Mouse (Mus musculus) thymus, postnatal 10 days (tissue): ENCODE measurements at regions not wholly inside any gene's neighbourhood (a gene's known extent, or its start where the extent isn't known, plus 50 kb on each side); places are given as distances from the start of the nearest gene placed in this dataset.

Experiments used
- DNase-seq, 2 experiments: peaks; one replicate each; pipeline ENCODE4 v3.0.0; 2021; ENCODE audit warnings: low spot score in 2 of 2

DNA sequence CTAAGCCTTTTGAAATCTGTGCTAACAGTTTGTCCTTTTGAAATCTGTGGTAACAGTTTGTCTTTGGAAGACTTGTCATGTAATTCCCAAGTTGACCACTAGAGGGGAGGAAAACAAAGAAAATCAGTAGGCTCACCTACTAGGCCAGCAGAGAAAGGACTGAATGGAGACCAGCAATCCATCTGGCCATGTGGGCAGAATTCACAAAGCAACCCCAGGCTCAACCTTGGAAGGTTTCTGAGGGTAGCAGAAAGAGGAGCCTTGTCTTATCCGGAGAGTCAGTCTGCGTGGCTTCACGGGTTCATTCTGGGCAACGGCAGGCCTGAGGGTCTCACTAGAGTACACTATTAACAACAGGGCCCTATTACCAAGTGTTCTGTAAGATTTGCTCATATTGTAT lies 319.2 kb upstream of the Sphkap start:
- peak in 1 of 2 experiments; percentile 15 for DNase-seq

DNA sequence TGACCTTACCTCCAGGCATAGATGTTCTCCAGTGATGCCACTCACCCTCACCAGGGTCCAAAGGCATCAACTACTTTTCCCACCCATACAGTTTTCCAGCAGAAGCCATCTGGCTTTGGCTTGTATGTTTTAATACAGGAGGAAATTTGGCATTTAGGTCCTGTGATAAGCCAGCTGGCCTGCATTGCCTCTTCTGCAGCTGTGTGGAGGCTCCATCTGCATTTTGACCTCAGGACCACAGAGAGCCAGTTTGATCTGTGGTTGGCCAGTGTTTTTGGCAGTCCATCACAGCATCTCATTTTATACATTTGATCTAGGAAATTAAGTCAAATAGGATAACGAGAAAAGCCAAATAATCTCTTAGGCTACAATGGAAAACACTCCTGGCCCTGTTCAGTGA lies 315.1 kb upstream of the Sphkap start:
- DNase-seq: no peak

DNA sequence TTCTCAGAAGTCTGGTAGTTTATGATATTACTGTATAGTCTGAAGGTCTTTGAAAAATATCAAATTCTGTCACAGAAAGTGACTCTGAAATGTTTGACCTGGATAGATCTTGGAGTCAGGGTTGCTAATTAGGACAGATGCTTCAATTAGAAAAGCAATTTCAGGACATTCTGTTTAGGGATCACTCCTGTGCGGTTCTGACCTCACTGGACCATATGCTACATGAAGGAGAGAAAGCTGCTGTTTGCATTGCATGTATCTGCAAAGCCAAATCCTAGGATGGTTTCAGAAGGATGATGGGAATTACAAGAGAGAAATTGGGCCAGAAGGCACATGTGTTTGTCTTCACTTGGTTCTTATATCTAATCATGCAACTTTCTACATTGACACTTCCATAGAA lies 312.2 kb upstream of the Sphkap start:
- no peak for DNase-seq

DNA sequence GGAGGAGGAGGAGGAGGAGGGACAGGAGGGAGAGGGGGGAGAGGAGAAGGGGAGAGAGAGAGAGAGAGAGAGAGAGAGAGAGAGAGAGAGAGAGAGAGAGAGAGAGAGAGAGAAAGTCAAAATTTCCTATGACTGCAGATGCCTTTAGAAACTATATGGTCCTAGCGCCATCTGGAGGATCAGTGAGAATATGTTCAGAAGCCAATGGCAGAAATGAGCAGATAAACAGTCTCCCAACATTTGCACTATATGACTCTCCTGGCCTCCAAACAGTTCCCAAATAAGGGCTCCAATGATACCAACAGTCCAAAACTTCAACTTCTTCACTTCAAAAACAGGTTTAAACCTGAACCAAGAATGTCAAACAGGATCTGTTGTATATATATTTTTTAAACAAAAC lies 309.1 kb upstream of the Sphkap start:
- no peak for DNase-seq

DNA sequence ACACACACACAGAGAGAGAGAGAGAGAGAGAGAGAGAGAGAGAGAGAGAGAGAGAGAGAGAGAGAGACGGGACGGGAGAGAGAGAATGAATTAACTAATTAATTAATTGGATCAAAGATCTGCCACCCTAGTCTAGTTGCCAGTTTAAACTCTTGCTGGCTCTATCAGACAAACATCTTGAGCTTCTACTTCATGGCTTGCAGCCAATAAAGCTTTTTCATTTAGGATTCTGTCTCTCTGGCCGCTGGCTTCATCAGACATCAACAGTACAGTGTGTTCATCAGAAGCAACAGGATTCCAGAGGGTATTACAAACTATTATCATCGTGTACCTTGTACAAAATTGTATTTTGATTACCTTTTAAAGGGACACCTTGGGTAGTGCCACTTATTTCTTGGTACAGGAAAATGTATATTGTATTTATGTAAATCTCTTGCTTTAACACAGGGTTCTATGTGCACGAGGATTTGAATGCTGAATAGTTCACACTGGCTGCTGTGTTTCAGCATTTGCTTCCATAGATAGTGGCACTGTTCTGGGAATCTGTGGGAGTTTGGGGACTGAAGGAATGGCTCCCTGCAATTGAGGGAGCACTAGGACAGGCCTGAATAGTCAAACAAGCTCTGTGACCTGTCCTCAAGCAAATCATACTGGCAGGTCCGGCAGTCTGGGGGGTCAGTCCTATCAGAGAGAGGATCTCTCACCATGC lies 293.9 kb upstream of the Sphkap start:
- DNase-seq: no peak

DNA sequence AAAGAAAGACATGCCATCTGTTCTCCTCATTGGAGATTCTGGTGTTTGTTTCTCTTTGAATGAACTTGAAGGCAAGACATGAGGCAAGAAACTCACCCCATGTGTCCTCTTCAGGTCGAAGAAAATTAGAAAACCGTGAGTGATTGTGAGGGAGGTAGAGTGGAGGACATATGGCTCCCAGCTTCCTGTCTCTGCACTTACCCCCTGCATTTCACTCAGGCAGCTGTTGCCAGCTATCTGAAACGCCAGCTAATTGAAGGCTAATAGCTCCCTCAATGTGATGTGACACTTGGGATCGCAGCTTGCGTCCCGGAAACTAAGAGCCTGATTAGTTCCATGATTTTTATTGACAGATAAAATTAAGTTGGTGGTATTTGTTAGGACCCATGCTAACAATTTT lies 289.4 kb upstream of the Sphkap start:
- no peak for DNase-seq

DNA sequence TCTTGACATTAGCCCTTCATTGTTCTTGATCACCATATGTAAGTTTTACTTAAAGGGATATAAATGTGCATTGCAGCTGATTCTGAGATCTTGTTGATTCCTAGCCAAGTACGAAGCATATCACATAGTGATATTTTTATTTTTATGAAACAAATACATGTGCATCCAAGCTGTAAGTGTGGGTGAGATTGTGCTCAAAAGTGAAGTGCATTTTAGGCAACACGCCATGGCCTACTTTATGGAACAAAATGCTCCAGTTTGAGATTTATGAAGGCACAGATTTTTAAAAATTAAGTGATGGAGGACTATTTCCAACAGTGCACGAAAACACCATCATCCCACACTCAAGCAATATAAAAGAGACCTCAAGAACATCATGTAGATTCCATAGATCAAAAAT lies 277.2 kb upstream of the Sphkap start:
- no peak for DNase-seq

DNA sequence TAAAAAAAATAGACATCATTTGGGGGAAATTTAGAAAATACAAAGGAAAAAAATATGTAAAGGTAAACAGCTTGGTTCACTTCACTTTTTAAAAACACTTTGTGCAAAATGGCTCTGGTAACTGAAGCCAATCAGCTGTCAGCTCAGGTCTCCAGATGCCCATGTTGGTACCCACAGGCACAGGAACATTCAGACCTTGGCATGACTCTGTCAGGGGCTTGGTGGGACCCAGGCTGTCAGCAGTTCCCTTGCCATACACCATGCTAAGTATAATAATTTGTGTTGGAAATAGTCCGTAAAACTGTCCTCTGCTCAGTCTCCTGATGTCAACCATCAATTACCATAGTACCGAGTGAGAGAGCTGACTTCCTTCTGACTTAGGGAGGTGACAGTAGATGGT lies 257.3 kb upstream of the Sphkap start:
- no peak for DNase-seq

DNA sequence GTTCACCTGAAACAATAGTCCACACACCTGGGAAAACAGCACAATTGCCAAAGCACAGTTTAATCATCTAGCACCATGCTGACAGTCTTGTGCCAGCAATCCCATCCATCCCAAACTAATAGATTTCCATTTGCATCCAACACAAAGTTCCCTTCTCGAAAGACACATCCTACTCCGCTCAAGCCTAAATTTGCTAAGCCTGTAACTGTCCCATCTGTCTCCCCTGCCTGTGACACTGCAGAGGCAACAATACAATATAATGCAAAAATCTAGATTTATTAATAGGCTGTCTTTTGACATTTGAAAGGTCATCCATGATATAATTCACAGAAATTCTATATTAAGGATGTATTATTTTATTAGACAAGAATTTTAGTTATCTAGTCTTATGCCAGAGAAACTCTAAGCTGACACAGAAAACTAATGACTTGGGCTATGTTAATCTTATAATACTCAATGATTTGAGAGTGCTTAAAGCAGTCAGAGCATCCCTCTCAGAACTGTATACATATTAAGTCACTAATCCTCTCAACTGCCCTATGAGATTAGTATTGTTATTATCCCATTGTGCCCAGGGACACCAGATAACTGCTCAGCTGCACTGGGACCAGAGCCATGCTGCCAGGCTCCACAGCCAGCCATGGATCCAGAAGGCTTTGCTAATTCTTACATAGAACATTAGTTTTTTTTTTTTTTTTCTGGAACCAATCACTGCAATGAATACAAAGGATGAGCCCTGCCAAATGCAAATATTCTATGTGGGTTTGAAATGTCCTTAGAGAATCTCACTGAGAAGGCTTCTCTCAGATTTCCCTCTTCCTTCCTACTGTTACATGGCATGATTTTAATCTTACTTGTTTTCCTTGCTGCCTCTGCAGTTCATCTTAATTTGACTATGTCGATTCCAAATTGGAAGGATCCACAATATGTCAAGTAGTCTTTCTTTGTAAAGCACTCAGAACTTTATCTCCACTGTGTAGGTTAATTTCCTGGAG lies 254.1 kb upstream of the Sphkap start:
- no peak for DNase-seq

DNA sequence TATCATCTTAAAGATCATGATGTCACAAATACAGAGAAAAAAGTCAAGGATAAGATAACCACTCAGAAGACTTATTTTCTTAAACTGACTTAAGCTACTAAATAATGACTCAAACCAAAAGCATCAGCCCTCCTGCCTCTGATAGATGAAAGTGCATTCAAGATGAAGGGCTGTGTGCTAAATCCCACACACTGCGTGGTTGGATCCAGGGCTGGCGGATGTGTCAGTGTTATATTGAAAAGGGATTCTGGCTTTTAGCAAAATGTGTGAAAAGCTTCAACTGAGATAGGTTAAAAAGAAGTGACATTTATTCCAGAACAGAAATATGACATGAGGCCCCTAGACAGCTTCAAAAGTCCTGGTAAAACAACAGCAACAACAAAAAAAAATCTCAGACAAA lies 245.7 kb upstream of the Sphkap start:
- DNase-seq: no peak

DNA sequence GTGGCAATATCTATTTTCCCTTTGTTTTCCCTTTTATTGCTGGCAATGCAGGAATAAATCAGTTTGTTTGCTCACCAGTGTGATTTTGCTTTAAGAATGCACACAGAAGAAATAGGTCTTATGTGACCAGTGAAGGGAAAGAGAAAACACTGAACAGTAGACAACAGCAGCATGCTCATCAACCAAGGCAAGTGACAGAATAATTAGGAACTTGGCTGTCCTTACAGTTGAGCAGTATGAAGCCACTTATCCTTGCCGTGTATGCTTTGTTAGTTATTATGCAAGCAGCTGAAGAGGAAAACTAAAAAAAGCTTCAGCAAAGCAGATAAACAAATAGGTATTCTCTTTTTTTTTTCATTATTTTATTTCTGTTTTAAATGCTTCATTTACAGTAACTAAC lies 237.6 kb upstream of the Sphkap start:
- no peak for DNase-seq

DNA sequence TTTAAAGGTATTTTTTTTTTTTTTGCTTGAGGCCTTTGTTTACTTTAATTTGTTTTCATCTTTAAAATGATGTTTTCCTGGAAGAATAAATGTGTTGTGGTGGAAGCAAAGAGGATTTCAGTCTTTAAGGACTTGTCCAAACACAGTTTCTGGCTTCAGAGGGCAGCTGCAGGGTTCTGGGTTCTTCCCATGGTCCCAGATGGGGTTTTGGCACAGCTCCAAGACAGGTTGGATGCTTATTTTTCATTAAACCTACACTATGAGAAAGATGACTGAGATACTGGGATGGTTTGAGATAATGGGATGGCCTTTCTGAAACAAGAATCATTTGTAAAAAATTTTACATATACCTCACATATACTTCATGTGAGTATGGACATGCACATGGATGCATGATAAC lies 234.7 kb upstream of the Sphkap start:
- DNase-seq: no peak

DNA sequence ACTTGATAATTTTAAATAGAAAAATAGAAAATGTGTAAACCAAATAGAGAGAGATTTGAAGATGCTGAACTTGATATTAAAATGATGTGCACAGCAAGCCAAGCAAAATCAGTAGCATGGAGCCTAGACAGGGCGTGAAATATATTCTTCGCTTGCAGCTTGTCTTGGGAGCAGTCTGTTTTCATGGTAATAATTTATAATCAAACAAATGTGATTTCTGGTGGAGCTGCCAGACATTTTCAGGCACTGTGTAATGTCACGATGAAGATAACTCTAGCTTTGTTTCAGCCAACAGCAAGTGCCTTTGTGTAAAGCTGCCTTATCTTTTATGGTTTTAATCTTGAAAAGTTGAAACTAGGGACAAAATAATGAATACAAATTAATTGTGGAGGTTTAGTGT lies 228.1 kb upstream of the Sphkap start:
- no peak for DNase-seq

DNA sequence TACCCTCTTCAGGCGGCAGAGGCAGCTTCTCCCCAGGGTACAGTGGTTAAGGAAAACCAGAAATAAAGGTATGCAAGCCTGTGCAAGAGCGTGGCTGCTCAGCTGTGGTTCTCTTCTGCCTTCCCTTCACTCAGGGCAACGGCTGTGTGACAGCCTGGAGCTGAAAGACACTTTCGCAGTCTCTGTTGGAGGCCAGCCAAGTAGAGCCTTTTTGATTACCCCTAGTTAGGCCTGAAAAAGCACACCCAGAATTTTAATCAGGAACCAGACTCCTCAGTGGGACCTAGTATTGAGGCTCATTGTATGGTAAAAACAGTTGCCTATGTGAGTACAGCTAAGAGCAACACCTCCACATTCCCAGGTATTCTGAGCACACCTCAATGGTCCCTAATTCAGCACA lies 223.8 kb upstream of the Sphkap start:
- DNase-seq: no peak

DNA sequence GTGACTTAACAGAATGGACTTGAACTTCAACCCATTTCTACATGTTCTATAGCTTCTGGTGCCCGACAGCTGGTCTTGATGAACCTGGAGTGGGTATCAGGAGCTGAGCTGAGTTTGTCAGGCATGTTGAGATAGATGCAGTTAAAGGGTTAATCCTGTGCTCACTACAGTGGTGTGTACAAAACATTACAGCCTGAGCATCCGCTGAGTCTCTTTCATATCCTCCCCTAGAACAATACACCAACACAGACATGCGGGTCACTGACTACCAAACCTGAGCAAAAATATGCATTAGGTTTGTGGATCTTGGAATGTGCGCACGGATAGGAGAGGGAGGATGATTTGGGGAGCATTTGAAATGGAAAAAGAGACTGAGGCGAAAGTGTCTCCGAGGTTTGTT lies 223.4 kb upstream of the Sphkap start:
- DNase-seq: no peak

DNA sequence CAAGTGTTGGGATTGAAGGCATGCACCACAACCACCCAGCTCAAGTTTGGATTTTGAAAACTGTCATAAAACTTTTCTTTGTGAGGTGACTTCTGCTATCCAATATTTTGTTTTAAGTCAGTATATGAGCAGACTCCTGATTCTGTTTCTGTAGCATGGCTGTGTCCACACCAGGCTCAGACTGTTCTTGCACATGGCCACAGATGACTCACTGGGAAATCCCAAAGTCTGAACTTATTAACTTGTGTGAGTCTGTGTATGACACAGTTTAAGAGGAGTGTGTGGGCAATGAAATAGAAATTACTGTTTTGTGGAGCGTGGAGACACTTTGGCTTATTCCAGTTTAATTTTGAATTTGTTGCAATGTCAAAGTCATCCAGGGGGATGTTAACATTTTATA lies 179.3 kb upstream of the Sphkap start:
- DNase-seq: no peak

DNA sequence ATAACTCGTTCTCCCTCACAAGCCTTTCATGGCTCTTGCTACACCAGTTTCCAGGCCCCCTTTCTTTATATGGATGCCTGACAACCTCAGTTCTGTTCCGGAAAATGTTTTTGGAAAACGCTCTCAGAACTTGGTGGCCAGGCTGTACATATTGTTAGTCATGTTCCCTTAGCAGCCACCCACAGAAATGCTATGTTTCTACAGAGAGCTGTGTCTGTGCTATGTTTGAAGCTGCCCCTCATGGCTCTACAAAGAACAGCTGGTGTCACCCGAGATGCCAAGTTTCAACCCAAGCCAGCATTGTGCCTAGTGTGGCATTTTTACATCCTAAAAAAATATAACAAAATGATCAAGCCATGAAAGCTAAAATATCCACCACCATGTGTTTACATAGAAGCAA lies 175.0 kb upstream of the Sphkap start:
- DNase-seq: no peak

DNA sequence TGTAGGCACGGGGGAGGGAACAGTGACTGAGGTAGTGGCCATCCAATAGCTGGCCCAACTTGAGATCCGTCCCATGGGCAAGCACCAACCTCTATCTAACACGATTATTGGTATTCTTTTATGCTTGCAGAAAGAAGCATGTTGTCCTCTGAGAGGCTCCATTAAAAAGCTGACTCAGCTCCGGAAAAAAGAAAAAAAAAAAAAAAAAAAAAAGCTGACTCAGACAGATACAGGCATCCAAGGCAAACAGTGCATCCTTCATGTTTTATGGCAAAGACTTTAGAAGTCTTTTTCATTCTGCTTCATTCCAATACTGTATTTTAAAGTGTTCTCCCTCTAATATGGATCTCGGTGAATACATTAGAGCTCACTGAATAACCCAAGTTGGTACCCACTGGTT lies 162.0 kb upstream of the Sphkap start:
- no peak for DNase-seq

DNA sequence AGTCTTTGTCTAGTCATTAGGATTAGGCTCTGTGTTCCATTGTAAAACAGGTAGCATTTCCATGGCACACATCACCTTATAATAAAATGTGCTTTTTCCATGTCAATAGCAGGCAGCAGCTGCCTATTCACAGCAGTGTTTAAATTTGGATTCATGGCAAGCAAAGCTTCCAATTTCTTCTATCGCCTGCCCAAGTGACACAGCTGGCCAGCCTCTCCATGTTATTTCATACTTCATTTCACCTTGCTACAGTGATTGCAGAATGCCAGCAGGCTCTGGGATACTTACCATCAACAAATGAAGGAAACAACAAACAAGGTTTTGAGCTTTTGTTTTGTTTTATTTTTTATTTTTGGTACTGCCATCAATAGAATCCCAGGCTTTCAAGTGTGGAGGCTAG lies 160.7 kb upstream of the Sphkap start:
- no peak for DNase-seq

DNA sequence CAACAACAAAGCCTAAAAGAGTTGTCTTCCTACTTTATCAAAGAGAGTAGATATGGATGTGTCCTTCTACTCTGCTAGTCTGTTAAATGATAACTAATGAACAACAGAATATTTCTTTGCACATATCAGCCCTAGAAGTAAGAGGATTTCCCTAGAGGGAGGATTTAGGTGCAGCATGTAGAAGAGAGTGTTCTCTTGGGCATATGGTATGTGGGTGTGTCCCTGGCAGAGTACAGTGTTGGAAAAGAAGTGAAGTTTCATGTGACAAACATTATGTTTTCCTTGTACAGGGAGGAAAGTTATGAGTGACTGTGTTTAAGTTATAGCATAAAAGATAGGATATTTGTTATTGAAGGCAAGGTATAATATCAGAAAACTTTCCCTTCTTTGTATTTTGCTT lies 143.6 kb upstream of the Sphkap start:
- DNase-seq: no peak

DNA sequence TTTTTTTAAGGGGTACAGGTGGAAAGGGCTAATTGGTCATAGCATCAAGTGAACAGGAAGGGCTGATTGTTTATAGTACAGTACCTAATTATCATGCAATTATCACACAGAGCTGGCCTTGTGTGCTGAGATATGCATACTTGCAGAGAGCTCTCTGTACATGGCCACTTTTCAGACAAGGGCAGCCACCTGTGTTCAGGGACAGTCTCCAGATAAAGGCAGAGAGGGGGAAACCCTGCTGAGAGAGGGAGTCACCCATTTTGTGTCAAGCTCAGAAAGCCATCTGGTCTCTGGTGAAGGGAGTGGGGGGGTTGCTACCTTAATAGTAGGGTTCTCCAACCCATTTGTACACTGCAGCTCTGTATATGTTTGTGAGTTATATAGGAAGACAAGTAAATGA lies 127.5 kb upstream of the Sphkap start:
- DNase-seq: no peak

DNA sequence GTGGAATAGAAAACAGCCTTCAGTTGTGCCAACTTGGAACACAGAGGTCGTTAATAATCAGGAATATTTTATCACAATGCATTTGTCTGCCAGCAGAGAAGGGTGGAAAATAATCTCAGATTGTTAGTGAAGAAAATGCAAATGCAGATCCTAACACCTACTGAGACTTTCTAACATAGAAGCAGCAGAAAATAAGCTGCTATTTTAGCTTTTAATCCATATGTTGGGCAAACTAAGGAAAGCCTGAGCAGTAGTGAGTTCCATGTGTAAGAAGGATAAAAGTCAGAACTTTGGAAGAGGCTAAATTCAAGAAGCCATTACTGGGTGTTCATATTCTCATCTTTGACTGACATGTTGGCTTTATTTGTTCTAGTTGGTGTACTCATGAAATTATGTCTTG lies 119.8 kb upstream of the Sphkap start:
- DNase-seq: no peak

DNA sequence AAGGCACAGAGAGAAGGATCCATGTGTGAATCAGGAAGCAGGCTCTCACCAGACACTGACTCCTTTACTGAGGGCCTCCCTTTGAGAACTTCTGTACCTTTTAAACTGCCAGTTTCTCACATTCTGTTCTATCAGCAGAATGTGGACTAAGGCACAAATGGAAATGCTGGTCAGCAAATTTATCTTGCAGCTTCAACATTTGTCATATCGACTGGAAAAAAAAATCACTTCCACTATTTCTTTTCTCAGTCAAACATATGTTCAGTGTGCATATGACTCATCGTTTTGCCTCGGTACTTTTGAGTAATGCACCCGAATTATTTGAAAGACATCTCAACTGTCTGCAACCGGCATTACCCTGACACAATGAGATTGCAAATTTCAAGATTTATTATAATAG lies 101.4 kb upstream of the Sphkap start:
- DNase-seq: no peak
